Mouse (Mus musculus) liver, adult 2 months (tissue): ENCODE results near the gene Mxra7. TPM values are rescaled to one million over a fixed set of nuclear protein-coding genes. Genes with fewer than 3 reads are reported as not detected.

Source experiments
- DNase-seq: peaks from one replicate; pipeline ENCODE4 v3.0.0-alpha.2; 2011; ENCODE audit warnings: low read depth, low spot score; ENCODE audit errors: extremely low read depth
- H3K27ac ChIP-seq: fragments of 200-500 bp; replicated peaks from 2 replicates; pipeline ENCODE4 v1.5.1; 2012; ENCODE audit warnings: low read depth, mild to moderate bottlenecking, control low read depth, inconsistent platforms, low read length; ENCODE audit not compliant: insufficient read depth
- H3K27me3 ChIP-seq: fragments of 200-500 bp; 2 replicates; pipeline ENCODE4 v1.6.1; 2012; ENCODE audit warnings: mild to moderate bottlenecking, moderate library complexity, low read length, inconsistent platforms; ENCODE audit not compliant: control insufficient read depth, insufficient read depth
- H3K36me3 ChIP-seq: fragments of 200-500 bp; 2 replicates; pipeline ENCODE4 v1.6.1; 2012; ENCODE audit warnings: low read length, inconsistent platforms; ENCODE audit not compliant: control insufficient read depth, insufficient read depth
- H3K4me1 ChIP-seq: fragments of 200-500 bp; 2 replicates; pipeline ENCODE4 v1.6.1; 2011; ENCODE audit warnings: low read length; ENCODE audit not compliant: control insufficient read depth, insufficient read depth
- H3K4me3 ChIP-seq: fragments of 200-500 bp; 2 replicates; pipeline ENCODE4 v1.5.1; 2011; ENCODE audit warnings: low read depth, mild to moderate bottlenecking, control low read depth, low read length, moderate library complexity; ENCODE audit not compliant: insufficient read depth
- H3K79me2 ChIP-seq: fragments of 200-500 bp; 2 replicates; pipeline ENCODE4 v1.6.1; 2012; ENCODE audit warnings: inconsistent platforms, mild to moderate bottlenecking, low read length, moderate library complexity; ENCODE audit not compliant: control insufficient read depth, insufficient read depth
- H3K9ac ChIP-seq: fragments of 200-500 bp; 2 replicates; pipeline ENCODE4 v1.6.1; 2012; ENCODE audit warnings: low read depth, mild to moderate bottlenecking, control low read depth, inconsistent platforms, low read length
- CTCF ChIP-seq: fragments of 200-500 bp; IDR thresholded peaks from 2 replicates; pipeline ENCODE4 v1.5.1; 2011; ENCODE audit warnings: low read depth, low read length, control low read depth
- POLR2A ChIP-seq: fragments of 200-500 bp; IDR thresholded peaks from 2 replicates; pipeline ENCODE4 v1.6.1; 2011; ENCODE audit warnings: low read length, control low read depth; ENCODE audit not compliant: insufficient read depth; ENCODE audit errors: extremely low read depth
- WGBS: fragments of 180-500 bp; shearing (Covaris S2); methylation state at CpG from one replicate; pipeline ENCODE4 v1.1.7; 2018; 5-methylcytosine and 5-hydroxymethylcytosine counted together
- polyA plus RNA-seq: library from polyadenylated mRNA; depleted of rRNA; stranded (reverse); fragments of >200 nt; gene quantifications from 2 replicates; pipeline ENCODE4 v1.2.3, GENCODE M21; 2012; rRNA removed
- total RNA-seq: library from RNA; depleted of rRNA; stranded (reverse); fragments of >200 nt; gene quantifications from 2 replicates; pipeline ENCODE4 v1.2.3, GENCODE M21; 2014; rRNA removed

Mxra7 gene
- total and polyA plus RNA-seq, 2 experiments, result 1.4 to 3.4 TPM

- H3K4me3 ChIP-seq, result no peak overlapping the region
- WGBS, result 46% methylated on average over 2 of the region's 2 CpGs
- H3K27me3 ChIP-seq, result no peaks in the 10 kb centered on the region
- H3K27ac ChIP-seq, result no peak overlapping the region
- no peak overlapping the region for H3K9ac ChIP-seq
- TF ChIP-seq CTCF (no peak), POLR2A (no peak)
- DNase-seq, result no peak
- H3K79me2 ChIP-seq, result no peaks in the 10 kb centered on the region
- H3K4me1 ChIP-seq, result no peaks in the 10 kb centered on the region
- no peaks in the 10 kb centered on the region for H3K36me3 ChIP-seq
These were observed 54.6 kb downstream of the Mxra7 start for GRCm38 (mm10) chr11:116773205-116773604.

- H3K36me3 ChIP-seq, result no peaks in the 10 kb centered on the region
- no peak overlapping the region for H3K4me3 ChIP-seq
- no peaks in the 10 kb centered on the region for H3K27me3 ChIP-seq
- H3K79me2 ChIP-seq, result no peaks in the 10 kb centered on the region
- H3K27ac ChIP-seq, result no peak overlapping the region
- TF ChIP-seq POLR2A (no peak), CTCF (no peak)
- WGBS, result 83% methylated on average over 5 of the region's 5 CpGs
- no peak overlapping the region for H3K9ac ChIP-seq
- no peak for DNase-seq
- H3K4me1 ChIP-seq, result no peaks in the 10 kb centered on the region
These were observed 58.0 kb downstream of the Mxra7 start for GRCm38 (mm10) chr11:116769873-116770272.

GRCm38 (mm10) chr11:116764946-116765345 lies 62.9 kb downstream of the Mxra7 start:
- no peak for DNase-seq
- Histone ChIP-seq H3K9ac (no peak overlapping the region), H3K27me3 (no peaks in the 10 kb centered on the region), H3K79me2 (no peaks in the 10 kb centered on the region), H3K4me3 (no peak overlapping the region), H3K4me1 (no peaks in the 10 kb centered on the region), H3K36me3 (no peaks in the 10 kb centered on the region), H3K27ac (no peak overlapping the region)
- TF ChIP-seq CTCF, result no peak
- TF ChIP-seq POLR2A, result no peak
- WGBS, result 83% methylated on average over 2 of the region's 2 CpGs

- no peak for TF ChIP-seq CTCF
- TF ChIP-seq POLR2A, result no peak
- no peak for DNase-seq
- H3K79me2 ChIP-seq, result no peaks in the 10 kb centered on the region
- H3K4me3 ChIP-seq, result no peak overlapping the region
- no peaks in the 10 kb centered on the region for H3K36me3 ChIP-seq
- no peak overlapping the region for H3K27ac ChIP-seq
- no peak overlapping the region for H3K9ac ChIP-seq
- H3K27me3 ChIP-seq, result no peaks in the 10 kb centered on the region
- WGBS, result 92% methylated on average over 7 of the region's 7 CpGs
- H3K4me1 ChIP-seq, result no peaks in the 10 kb centered on the region
These were observed 63.5 kb downstream of the Mxra7 start for GRCm38 (mm10) chr11:116764346-116764745.

- TF ChIP-seq CTCF (no peak), POLR2A (no peak)
- H3K79me2 ChIP-seq, result no peaks in the 10 kb centered on the region
- H3K9ac ChIP-seq, result no peak overlapping the region
- no peak overlapping the region for H3K4me3 ChIP-seq
- 82% methylated on average over 4 of the region's 4 CpGs for WGBS
- H3K27ac ChIP-seq, result no peak overlapping the region
- no peak for DNase-seq
- peaks cover 4% of the 10 kb centered on the region for H3K4me1 ChIP-seq
- H3K27me3 ChIP-seq, result no peaks in the 10 kb centered on the region
- no peaks in the 10 kb centered on the region for H3K36me3 ChIP-seq
These were observed 72.7 kb downstream of the Mxra7 start for GRCm38 (mm10) chr11:116755191-116755590.

- WGBS, result 54% methylated on average over 5 of the region's 5 CpGs
- H3K4me3 ChIP-seq, result no peak overlapping the region
- H3K4me1 ChIP-seq, result peaks cover 4% of the 10 kb centered on the region
- no peak overlapping the region for H3K9ac ChIP-seq
- H3K27ac ChIP-seq, result no peak overlapping the region
- H3K36me3 ChIP-seq, result no peaks in the 10 kb centered on the region
- H3K79me2 ChIP-seq, result no peaks in the 10 kb centered on the region
- DNase-seq, result peak; percentile 55
- H3K27me3 ChIP-seq, result no peaks in the 10 kb centered on the region
- TF ChIP-seq POLR2A (no peak), CTCF (no peak)
These were observed 74.0 kb downstream of the Mxra7 start for GRCm38 (mm10) chr11:116753674-116754470.

Other genes starting within 250 kb of the Mxra7 start
- 2.0 and 3.2 TPM in 2 replicates for gene Ube2o, start 246.6 kb downstream of the Mxra7 start, total RNA-seq
- gene Ube2o, start 246.6 kb downstream of the Mxra7 start, polyA plus RNA-seq, result 5.7 and 7.3 TPM in 2 replicates
- not detected in 2 replicates for gene Aanat, start 241.6 kb downstream of the Mxra7 start, total RNA-seq
- gene Aanat, start 241.6 kb downstream of the Mxra7 start, polyA plus RNA-seq, result not detected in 2 replicates
- 3.1 and 4.1 TPM in 2 replicates for gene Rhbdf2, start 201.0 kb downstream of the Mxra7 start, total RNA-seq
- 15.0 and 17.8 TPM in 2 replicates for gene Rhbdf2, start 201.0 kb downstream of the Mxra7 start, polyA plus RNA-seq
- 0.27 TPM in 1 of 2 replicates, not detected in the other for gene Prcd, start 174.5 kb downstream of the Mxra7 start, total RNA-seq
- gene Prcd, start 174.5 kb downstream of the Mxra7 start, polyA plus RNA-seq, result not detected in 2 replicates
- 2.6 and 4.8 TPM in 2 replicates for gene Cygb, start 173.7 kb downstream of the Mxra7 start, total RNA-seq
- 5.6 and 6.1 TPM in 2 replicates for gene Cygb, start 173.7 kb downstream of the Mxra7 start, polyA plus RNA-seq
- not detected in 2 replicates for gene St6galnac1, start 52.5 kb downstream of the Mxra7 start, total RNA-seq
- not detected in 2 replicates for gene St6galnac1, start 52.5 kb downstream of the Mxra7 start, polyA plus RNA-seq
- 31.7 and 31.9 TPM in 2 replicates for gene Mettl23, start 15.2 kb upstream of the Mxra7 start, total RNA-seq
- gene Mettl23, start 15.2 kb upstream of the Mxra7 start, polyA plus RNA-seq, result 21.0 and 30.7 TPM in 2 replicates
- 17.8 and 18.2 TPM in 2 replicates for gene Jmjd6, start 15.4 kb upstream of the Mxra7 start, total RNA-seq
- gene Jmjd6, start 15.4 kb upstream of the Mxra7 start, polyA plus RNA-seq, result 12.2 and 12.3 TPM in 2 replicates
- 5.1 and 9.1 TPM in 2 replicates for gene Mfsd11, start 24.4 kb upstream of the Mxra7 start, total RNA-seq
- gene Mfsd11, start 24.4 kb upstream of the Mxra7 start, polyA plus RNA-seq, result 11.9 and 16.6 TPM in 2 replicates
- gene Srsf2, start 25.0 kb upstream of the Mxra7 start, total RNA-seq, result 50.6 and 60.3 TPM in 2 replicates
- 206 and 250 TPM in 2 replicates for gene Srsf2, start 25.0 kb upstream of the Mxra7 start, polyA plus RNA-seq
- not detected in 2 replicates for gene Mgat5b, start 90.8 kb upstream of the Mxra7 start, total RNA-seq
- not detected in 2 replicates for gene Mgat5b, start 90.8 kb upstream of the Mxra7 start, polyA plus RNA-seq